Mouse (Mus musculus): ENCODE measurements around the gene Rabgap1l. TPM values are rescaled to one million over a fixed set of nuclear protein-coding genes. Genes with fewer than 3 reads are reported as not detected.
A peak's percentile ranks its signal among the peaks of the same experiment; 100 is the strongest.

Rabgap1l gene
- polyA plus RNA-seq, 1 experiment from 2014 or later: 20.5 TPM

DNA sequence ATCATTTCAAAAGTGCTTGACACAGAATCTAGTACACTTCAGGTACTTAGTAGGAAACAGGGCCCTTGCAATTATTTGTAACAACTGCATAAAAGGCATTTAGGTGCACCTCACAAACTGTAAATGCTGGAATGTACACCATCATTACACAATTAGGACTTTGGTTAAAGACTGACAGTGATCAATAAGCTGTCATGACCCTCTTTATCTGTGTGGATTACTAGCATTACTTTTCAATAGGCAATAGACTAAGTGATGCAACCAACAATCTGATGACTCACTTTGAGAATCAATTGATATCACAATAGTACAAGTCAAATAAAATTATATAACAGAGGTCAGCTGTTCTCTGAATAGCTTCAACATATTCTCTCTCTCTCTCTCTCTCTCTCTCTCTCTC lies 418.5 kb downstream of the Rabgap1l start:
- Histone ChIP-seq H3K36me3 (no peaks in the 10 kb centered on the region), H3K9me3 (no peaks in the 10 kb centered on the region), H3K4me1 (replicated peaks) (no peaks in the 10 kb centered on the region), H3K9ac (no peak overlapping the region), H3K4me3 (no peak overlapping the region), H3K27ac (replicated peaks) (no peak overlapping the region), H3K27me3 (no peaks in the 10 kb centered on the region), H3K4me2 (no peak overlapping the region)
- no peak for ATAC-seq (ENCODE audit: low read depth)

DNA sequence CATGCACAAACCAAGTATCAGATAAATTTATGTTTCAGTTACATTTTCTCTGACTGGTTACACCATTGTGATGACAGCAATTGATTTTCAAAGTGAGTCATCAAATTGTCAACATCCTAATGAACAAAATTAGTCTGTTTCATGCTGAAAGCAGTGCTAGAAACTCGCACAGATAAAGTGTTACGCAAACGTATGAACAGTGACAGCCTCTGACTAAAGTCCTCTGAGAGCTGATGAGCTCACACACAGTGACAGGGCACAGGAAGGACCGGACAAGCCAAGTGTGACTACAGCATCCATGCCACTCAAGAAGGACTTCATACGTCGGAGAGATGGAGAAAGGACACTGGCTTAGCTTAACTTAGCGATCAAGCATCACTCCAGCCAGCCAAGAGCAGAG lies 419.7 kb downstream of the Rabgap1l start:
- Histone ChIP-seq H3K4me2 (no peak overlapping the region), H3K27ac (replicated peaks) (no peak overlapping the region), H3K4me3 (no peak overlapping the region), H3K36me3 (no peaks in the 10 kb centered on the region), H3K27me3 (no peaks in the 10 kb centered on the region), H3K9me3 (no peaks in the 10 kb centered on the region), H3K4me1 (replicated peaks) (no peaks in the 10 kb centered on the region), H3K9ac (no peak overlapping the region)
- no peak for ATAC-seq (ENCODE audit: low read depth)
- WGBS: 87% methylated on average over 7 of the region's 7 CpGs

- no peak for ATAC-seq (ENCODE audit: low read depth)
- H3K4me2 ChIP-seq: no peak overlapping the region
Observed at GRCm38 (mm10) chr1:160371696-160372095, 421.3 kb downstream of the Rabgap1l start.

GRCm38 (mm10) chr1:160370552-160370951 lies 422.5 kb downstream of the Rabgap1l start:
- 42% methylated on average over 1 of the region's 1 CpGs for WGBS
- Histone ChIP-seq H3K27me3 (no peaks in the 10 kb centered on the region), H3K27ac (replicated peaks) (no peak overlapping the region), H3K4me1 (replicated peaks) (no peaks in the 10 kb centered on the region), H3K9ac (no peak overlapping the region), H3K9me3 (no peaks in the 10 kb centered on the region), H3K4me3 (no peak overlapping the region), H3K4me2 (no peak overlapping the region), H3K36me3 (no peaks in the 10 kb centered on the region)
- ATAC-seq (ENCODE audit: low read depth): no peak

More at GRCm38 (mm10) chr1:160371696-160372095, 421.3 kb downstream of the Rabgap1l start:
- no peak overlapping the region for H3K27ac ChIP-seq (replicated peaks)
- no peak overlapping the region for H3K9ac ChIP-seq
- no peaks in the 10 kb centered on the region for H3K27me3 ChIP-seq
- H3K9me3 ChIP-seq: no peaks in the 10 kb centered on the region
- no peak overlapping the region for H3K4me3 ChIP-seq
- H3K4me1 ChIP-seq (replicated peaks): no peaks in the 10 kb centered on the region
- no peaks in the 10 kb centered on the region for H3K36me3 ChIP-seq

- H3K36me3 ChIP-seq: no peaks in the 10 kb centered on the region
- H3K27me3 ChIP-seq: no peaks in the 10 kb centered on the region
- H3K4me3 ChIP-seq: no peak overlapping the region
- no peak overlapping the region for H3K4me2 ChIP-seq
- H3K9ac ChIP-seq: no peak overlapping the region
- 87% methylated on average over 3 of the region's 3 CpGs for WGBS
- ATAC-seq (ENCODE audit: low read depth): no peak
- no peaks in the 10 kb centered on the region for H3K9me3 ChIP-seq
- no peak overlapping the region for H3K27ac ChIP-seq (replicated peaks)
- H3K4me1 ChIP-seq (replicated peaks): no peaks in the 10 kb centered on the region
Observed at GRCm38 (mm10) chr1:160366615-160367014, 426.4 kb downstream of the Rabgap1l start.

DNA sequence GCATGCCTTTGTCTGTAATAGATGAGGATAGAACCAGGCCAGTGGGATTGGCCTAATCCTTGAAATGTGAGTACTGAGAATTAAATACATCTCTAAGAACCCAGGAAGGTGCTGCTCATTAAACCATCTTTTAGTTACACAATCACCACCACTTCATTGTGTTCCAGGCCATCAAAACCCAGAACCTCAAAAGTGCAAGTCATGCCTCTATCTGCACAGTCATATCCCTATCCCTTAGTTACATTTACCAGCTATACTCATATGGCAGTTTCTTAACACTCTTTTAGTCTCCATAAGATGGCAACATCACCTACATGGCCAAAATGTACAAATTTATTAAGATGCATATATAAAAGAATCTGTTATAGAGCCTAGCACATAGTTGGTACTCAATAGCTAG lies 435.7 kb downstream of the Rabgap1l start:
- Histone ChIP-seq H3K27ac (replicated peaks) (no peak overlapping the region), H3K9me3 (no peaks in the 10 kb centered on the region), H3K4me1 (replicated peaks) (peaks cover 5% of the 10 kb centered on the region), H3K4me3 (no peak overlapping the region), H3K27me3 (no peaks in the 10 kb centered on the region), H3K36me3 (no peaks in the 10 kb centered on the region), H3K9ac (no peak overlapping the region), H3K4me2 (no peak overlapping the region)
- no peak for ATAC-seq (ENCODE audit: low read depth)

DNA sequence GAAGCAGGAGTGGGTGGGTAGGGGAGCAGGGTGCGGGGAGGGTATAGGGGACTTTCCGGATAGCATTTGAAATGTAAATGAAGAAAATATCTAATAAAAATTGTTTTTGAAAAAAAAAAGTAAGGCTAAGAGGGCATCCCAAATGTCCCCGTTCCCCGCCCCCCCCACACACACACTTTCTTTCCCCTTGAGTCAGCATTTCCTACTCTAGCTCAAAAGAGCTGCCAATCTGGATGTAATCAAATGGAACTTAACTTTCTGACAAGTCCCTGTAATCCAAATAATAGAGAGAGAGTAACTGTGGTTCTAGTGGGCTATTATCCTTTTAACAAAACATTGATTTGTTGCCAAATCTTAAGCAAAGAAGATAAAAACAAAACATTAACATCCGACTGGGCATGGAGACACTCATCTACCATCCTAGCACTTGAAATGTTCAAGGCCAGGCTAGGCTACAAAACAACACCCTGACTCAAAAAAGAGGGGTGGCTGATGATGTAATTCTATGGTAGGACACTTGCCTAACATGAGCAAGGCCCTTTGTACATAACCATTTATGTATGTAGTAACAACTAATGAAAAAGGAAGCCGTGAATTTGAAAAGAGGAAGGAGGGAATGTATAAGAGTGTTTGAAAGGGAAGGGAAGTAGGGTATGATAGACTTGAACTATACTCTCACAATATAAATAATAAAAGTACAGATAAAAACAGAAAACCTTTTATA lies 439.1 kb downstream of the Rabgap1l start:
- Histone ChIP-seq H3K4me2 (no peak overlapping the region), H3K9me3 (no peaks in the 10 kb centered on the region), H3K27ac (replicated peaks) (no peak overlapping the region), H3K27me3 (no peaks in the 10 kb centered on the region), H3K4me3 (no peak overlapping the region), H3K4me1 (replicated peaks) (peaks cover 28% of the 10 kb centered on the region), H3K9ac (no peak overlapping the region), H3K36me3 (no peaks in the 10 kb centered on the region)
- WGBS: 85% methylated on average over 6 of the region's 6 CpGs
- no peak for ATAC-seq (ENCODE audit: low read depth)

GRCm38 (mm10) chr1:160352309-160352708 lies 440.7 kb downstream of the Rabgap1l start:
- H3K27ac ChIP-seq (replicated peaks): peak overlapping the region; percentile 95
- ATAC-seq (ENCODE audit: low read depth): peak; percentile 70
- WGBS: 21% methylated on average over 4 of the region's 4 CpGs

GRCm38 (mm10) chr1:160351880-160352234 lies 441.2 kb downstream of the Rabgap1l start:
- Histone ChIP-seq H3K9me3 (no peaks in the 10 kb centered on the region), H3K27me3 (no peaks in the 10 kb centered on the region), H3K4me3 (peak overlapping the region; percentile 52), H3K4me2 (peak overlapping the region; percentile 75), H3K4me1 (replicated peaks) (peaks cover 33% of the 10 kb centered on the region), H3K27ac (replicated peaks) (peak overlapping the region; percentile 95), H3K36me3 (no peaks in the 10 kb centered on the region), H3K9ac (peak overlapping the region; percentile 82)
- WGBS: 0% methylated on average over 10 of the region's 10 CpGs
- peak; percentile 94 for ATAC-seq (ENCODE audit: low read depth)

More at GRCm38 (mm10) chr1:160352309-160352708, 440.7 kb downstream of the Rabgap1l start:
- Histone ChIP-seq H3K4me3 (peak overlapping the region; percentile 52), H3K9me3 (no peaks in the 10 kb centered on the region), H3K4me1 (replicated peaks) (peaks cover 33% of the 10 kb centered on the region), H3K4me2 (peak overlapping the region; percentile 75), H3K36me3 (no peaks in the 10 kb centered on the region), H3K27me3 (no peaks in the 10 kb centered on the region), H3K9ac (peak overlapping the region; percentile 82)

DNA sequence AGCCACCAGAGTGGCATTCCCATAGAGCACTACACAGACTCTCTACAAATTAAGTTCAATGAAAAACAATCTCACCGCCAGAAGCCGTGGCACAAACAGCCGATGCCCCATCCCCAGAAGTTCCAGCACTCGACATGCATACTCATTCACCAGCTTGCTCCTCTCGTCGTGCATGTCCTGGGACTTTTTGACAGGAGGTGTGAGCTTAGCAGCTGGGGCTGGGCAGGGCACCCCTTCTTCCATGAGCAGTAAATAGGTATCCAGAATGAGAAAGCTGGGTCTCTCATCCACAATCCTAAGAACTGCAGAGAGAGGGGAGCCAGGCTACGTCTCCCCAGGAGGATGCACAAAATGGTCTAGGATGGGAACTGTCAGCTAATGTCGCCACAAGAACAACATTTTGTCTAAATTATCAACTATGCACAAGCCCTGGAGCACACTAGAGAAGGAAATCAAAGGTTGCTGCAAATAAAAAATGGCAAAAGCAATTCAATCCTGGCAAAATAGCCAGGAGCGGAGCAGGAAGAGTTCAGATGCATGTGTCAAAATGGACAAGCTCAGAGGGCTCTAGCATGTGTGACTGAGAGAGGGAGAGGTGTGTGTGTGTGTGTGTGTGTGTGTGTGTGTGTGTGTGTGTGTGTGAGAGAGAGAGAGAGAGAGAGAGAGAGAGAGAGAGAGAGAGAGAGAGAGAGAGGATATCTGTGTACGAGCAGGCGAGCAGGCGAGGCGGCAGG lies 441.7 kb downstream of the Rabgap1l start:
- WGBS: 17% methylated on average over 13 of the region's 13 CpGs
- H3K9ac ChIP-seq: peak overlapping the region; percentile 82
- H3K27ac ChIP-seq (replicated peaks): peak overlapping the region; percentile 95
- H3K4me1 ChIP-seq (replicated peaks): peaks cover 33% of the 10 kb centered on the region
- ATAC-seq (ENCODE audit: low read depth): peak; percentile 58
- no peaks in the 10 kb centered on the region for H3K27me3 ChIP-seq
- H3K9me3 ChIP-seq: no peaks in the 10 kb centered on the region
- peak overlapping the region; percentile 52 for H3K4me3 ChIP-seq
- H3K36me3 ChIP-seq: no peaks in the 10 kb centered on the region
- peak overlapping the region; percentile 75 for H3K4me2 ChIP-seq

- Histone ChIP-seq H3K36me3 (0 out of 2 replicates have a peak, but pooled peaks cover 3% of the 10 kb centered on the region), H3K27me3 (no peaks in the 10 kb centered on the region), H3K9me3 (no peaks in the 10 kb centered on the region), H3K4me1 (replicated peaks) (no peaks in the 10 kb centered on the region), H3K4me2 (no peak overlapping the region), H3K27ac (replicated peaks) (no peak overlapping the region), H3K4me3 (no peak overlapping the region), H3K9ac (no peak overlapping the region)
- 68% methylated on average over 2 of the region's 2 CpGs for WGBS
- no peak for ATAC-seq (ENCODE audit: low read depth)
Observed at GRCm38 (mm10) chr1:160340653-160341052, 452.4 kb downstream of the Rabgap1l start.

DNA sequence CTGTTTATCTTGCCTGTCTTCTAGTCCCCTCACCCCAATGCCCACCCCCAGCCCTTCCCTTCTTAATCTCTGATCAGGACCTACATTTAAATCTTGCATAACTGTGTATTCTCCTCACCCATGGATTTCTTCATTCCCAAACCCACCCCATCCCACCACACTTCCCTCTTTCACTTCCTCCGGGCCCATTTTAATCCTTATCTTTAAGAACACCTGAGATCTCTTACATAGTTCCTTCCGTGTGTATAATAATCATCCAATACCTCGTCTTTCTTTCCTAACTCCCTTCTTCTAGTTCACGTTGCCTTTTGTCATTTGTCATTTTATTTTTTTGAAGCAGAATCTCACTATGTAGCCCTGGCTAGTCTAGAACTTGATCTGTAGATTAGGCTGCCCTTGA lies 453.6 kb downstream of the Rabgap1l start:
- 0 out of 2 replicates have a peak, but pooled peaks cover 3% of the 10 kb centered on the region for H3K36me3 ChIP-seq
- H3K4me1 ChIP-seq (replicated peaks): no peaks in the 10 kb centered on the region
- no peak overlapping the region for H3K4me2 ChIP-seq
- no peak overlapping the region for H3K27ac ChIP-seq (replicated peaks)
- ATAC-seq (ENCODE audit: low read depth): no peak
- WGBS: 95% methylated on average over 4 of the region's 4 CpGs
- no peak overlapping the region for H3K4me3 ChIP-seq
- H3K9ac ChIP-seq: no peak overlapping the region
- no peaks in the 10 kb centered on the region for H3K27me3 ChIP-seq
- H3K9me3 ChIP-seq: no peaks in the 10 kb centered on the region

Measured in neural tube, embryonic 13.5 days (tissue).